Mouse (Mus musculus) kidney, adult 2 months (tissue): Measurements from ENCODE around the gene Trip4. TPM values are rescaled to one million over a fixed set of nuclear protein-coding genes. Genes with fewer than 3 reads are reported as not detected.

ENCODE experiments used
- DNase-seq: peaks from one replicate; pipeline ENCODE4 v3.0.0; 2021
- H3K27ac ChIP-seq: fragments of 200-500 bp; 2 replicates; pipeline ENCODE4 v1.5.1; 2012; ENCODE audit warnings: low read depth, low read length, control low read depth, inconsistent platforms; ENCODE audit not compliant: insufficient read depth
- H3K27me3 ChIP-seq: fragments of 200-500 bp; replicated peaks from 2 replicates; pipeline ENCODE4 v1.6.1; 2012; ENCODE audit warnings: mild to moderate bottlenecking, moderate library complexity, low read length, inconsistent platforms; ENCODE audit not compliant: control insufficient read depth, insufficient read depth
- H3K36me3 ChIP-seq: fragments of 200-500 bp; 2 replicates; pipeline ENCODE4 v1.6.1; 2012; ENCODE audit warnings: mild to moderate bottlenecking, moderate library complexity, low read length, inconsistent platforms; ENCODE audit not compliant: control insufficient read depth, insufficient read depth
- H3K4me1 ChIP-seq: fragments of 200-500 bp; 2 replicates; pipeline ENCODE4 v1.6.1; 2011; ENCODE audit warnings: low read length; ENCODE audit not compliant: control insufficient read depth, insufficient read depth
- H3K4me3 ChIP-seq: fragments of 200-500 bp; 2 replicates; pipeline ENCODE4 v1.5.1; 2011; ENCODE audit warnings: mild to moderate bottlenecking, low read depth, low read length, control low read depth; ENCODE audit not compliant: insufficient read depth
- CTCF ChIP-seq: fragments of 200-500 bp; conservative IDR thresholded peaks from 2 replicates; pipeline ENCODE4 v1.5.1; 2011; ENCODE audit warnings: low read depth, mild to moderate bottlenecking, control low read depth, low read length, moderate library complexity, mixed read lengths; ENCODE audit not compliant: insufficient read depth, insufficient read length
- POLR2A ChIP-seq: fragments of 200-500 bp; IDR thresholded peaks from one replicate; pipeline ENCODE4 v1.6.1; 2011; ENCODE audit warnings: low read depth, low read length, control low read depth
- WGBS: fragments of 180-500 bp; shearing (Covaris S2); methylation state at CpG from one replicate; pipeline ENCODE4 v1.1.7; 2018; 5-methylcytosine and 5-hydroxymethylcytosine counted together
- polyA plus RNA-seq: library from polyadenylated mRNA; depleted of rRNA; stranded (reverse); fragments of >200 nt; gene quantifications from 2 replicates; pipeline ENCODE4 v1.2.3, GENCODE M21; 2012

The Trip4 gene
- polyA plus RNA-seq, 1 experiment: 11.9 TPM

DNA sequence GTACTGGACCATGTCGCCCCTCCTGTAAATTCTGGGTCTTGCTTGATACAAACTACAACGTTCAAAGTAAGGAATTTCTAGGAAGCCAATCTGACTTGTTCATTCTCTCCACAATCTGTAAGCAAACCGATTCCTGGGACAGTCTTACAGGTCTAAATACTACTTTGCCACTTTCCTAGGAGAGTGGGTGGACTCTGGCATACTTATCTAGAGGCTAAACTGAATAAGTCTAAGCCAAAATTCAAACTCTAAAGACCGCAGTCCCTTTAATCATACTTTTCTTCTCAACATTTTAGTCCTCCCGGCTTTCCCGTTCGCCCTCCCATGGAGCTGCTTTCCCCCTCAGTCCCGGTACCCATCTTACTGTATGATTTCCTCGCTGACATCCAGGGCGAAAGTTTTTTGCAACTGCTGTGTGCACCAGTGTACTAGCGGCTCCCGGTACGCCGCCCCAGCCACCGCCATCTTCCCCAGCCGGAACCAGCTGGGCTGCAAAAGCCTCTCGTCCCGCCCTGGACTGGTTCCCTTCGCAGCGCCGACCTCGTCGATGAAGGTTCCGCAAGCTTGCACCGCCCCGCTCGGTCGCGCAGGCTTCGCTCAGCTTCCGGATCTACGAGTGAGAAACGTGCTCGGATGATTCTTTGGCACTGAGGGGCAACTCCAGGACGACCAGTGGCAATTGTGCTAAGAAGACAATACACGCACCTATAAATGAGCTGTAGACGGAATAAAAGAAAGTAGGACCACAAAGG, 23.9 kb downstream of the Trip4 start:
- peak overlapping the region; percentile 77 for H3K27ac ChIP-seq
- no peaks in the 10 kb centered on the region; the same call in 1 of the 2 replicates for H3K4me1 ChIP-seq
- under 1% methylated on average over 37 of the region's 37 CpGs for WGBS
- H3K4me3 ChIP-seq: peak overlapping the region; percentile 98
- peak; percentile 94 for DNase-seq
- no peaks in the 10 kb centered on the region for H3K27me3 ChIP-seq
- TF ChIP-seq CTCF (no peak), POLR2A (peak; percentile 91)
- no peaks in the 10 kb centered on the region for H3K36me3 ChIP-seq

- Histone ChIP-seq H3K4me1 (no peaks in the 10 kb centered on the region), H3K36me3 (peaks cover 10% of the 10 kb centered on the region), H3K27ac (no peak overlapping the region), H3K4me3 (no peak overlapping the region), H3K27me3 (no peaks in the 10 kb centered on the region)
- no peak for DNase-seq
- 36% methylated on average over 1 of the region's 1 CpGs for WGBS
- TF ChIP-seq CTCF (no peak), POLR2A (no peak)
Observed at GRCm38 (mm10) chr9:65859656-65860055, 48.9 kb downstream of the Trip4 start.

GRCm38 (mm10) chr9:65850203-65850602, 58.4 kb downstream of the Trip4 start:
- Histone ChIP-seq H3K4me1 (no peaks in the 10 kb centered on the region), H3K27me3 (no peaks in the 10 kb centered on the region), H3K36me3 (peaks cover 5% of the 10 kb centered on the region), H3K27ac (no peak overlapping the region), H3K4me3 (no peak overlapping the region)
- TF ChIP-seq POLR2A (no peak), CTCF (no peak)
- DNase-seq: no peak
- 25% methylated on average over 1 of the region's 1 CpGs for WGBS

- DNase-seq: no peak
- Histone ChIP-seq H3K4me3 (no peak overlapping the region), H3K27me3 (no peaks in the 10 kb centered on the region), H3K4me1 (peaks cover 8% of the 10 kb centered on the region), H3K36me3 (peaks cover 8% of the 10 kb centered on the region), H3K27ac (no peak overlapping the region)
- TF ChIP-seq CTCF (no peak), POLR2A (no peak)
Observed at GRCm38 (mm10) chr9:65848154-65848553, 60.4 kb downstream of the Trip4 start.

DNA sequence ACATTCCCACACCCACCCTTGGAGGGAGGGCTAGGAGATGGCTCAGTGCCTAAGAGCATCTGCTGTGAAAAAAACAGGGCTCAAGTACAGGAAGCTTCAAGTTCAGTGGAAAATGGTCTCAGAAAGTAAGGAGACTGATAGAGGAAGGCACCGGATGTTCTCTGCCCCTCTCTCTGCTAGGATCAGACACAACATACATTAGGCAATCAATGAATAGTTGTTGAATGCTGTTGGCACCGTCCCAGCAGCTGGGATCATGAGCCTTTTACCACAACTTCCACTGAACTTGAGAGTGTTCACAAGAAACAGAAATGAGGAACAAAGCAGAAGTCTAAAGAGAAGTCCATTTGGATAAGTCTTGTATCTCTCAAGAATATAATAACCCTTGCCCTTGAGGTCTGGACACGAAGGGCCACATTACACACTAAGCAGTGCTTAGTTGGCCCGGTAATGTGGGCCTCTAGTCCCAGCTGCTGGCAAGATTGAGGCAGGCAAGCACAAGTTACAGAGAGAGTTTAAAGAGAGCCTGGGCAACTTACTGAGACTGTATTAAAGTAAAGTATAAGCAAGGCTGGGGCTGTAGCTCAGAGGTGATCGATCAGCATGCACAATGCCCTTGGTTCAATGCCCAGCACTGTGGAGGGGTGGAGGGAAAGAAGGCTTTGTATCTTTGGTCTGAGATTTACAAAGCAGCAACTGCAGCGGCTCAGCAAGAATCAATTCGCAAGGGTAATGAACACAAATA, 64.0 kb downstream of the Trip4 start:
- WGBS: 39% methylated on average over 7 of the region's 7 CpGs
- TF ChIP-seq CTCF: 0 out of 2 replicates have a peak, but pooled peaks have one; percentile 11
- TF ChIP-seq POLR2A: no peak
- Histone ChIP-seq H3K36me3 (peaks cover 7% of the 10 kb centered on the region; the same call in 1 of the 2 replicates), H3K27me3 (no peaks in the 10 kb centered on the region), H3K4me3 (no peak overlapping the region), H3K27ac (no peak overlapping the region), H3K4me1 (peaks cover 8% of the 10 kb centered on the region)
- no peak for DNase-seq

DNA sequence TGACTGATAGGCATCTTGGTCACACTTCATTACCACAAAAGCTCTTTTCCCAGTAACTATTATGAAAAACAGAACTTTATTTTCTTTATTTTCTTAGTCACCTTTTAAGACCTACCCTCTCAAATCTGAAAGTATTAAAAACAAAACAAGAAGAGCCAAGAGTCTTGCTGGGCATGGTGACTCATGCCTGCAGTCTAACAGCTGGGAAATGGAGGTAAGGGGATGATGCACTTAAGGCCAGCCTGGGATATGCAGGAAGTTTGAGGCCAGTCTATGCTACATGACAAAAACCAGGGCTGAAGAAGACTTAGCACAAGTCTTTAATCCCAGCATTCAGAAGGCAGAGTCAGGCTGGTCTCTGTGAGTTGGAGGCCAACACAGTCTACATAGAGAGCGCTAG, 68.8 kb downstream of the Trip4 start:
- DNase-seq: no peak
- Histone ChIP-seq H3K4me1 (peaks cover 6% of the 10 kb centered on the region), H3K36me3 (peaks cover 8% of the 10 kb centered on the region), H3K27me3 (no peaks in the 10 kb centered on the region), H3K4me3 (no peak overlapping the region), H3K27ac (no peak overlapping the region)
- WGBS: 100% methylated on average over 1 of the region's 1 CpGs
- TF ChIP-seq POLR2A (no peak), CTCF (no peak)

DNA sequence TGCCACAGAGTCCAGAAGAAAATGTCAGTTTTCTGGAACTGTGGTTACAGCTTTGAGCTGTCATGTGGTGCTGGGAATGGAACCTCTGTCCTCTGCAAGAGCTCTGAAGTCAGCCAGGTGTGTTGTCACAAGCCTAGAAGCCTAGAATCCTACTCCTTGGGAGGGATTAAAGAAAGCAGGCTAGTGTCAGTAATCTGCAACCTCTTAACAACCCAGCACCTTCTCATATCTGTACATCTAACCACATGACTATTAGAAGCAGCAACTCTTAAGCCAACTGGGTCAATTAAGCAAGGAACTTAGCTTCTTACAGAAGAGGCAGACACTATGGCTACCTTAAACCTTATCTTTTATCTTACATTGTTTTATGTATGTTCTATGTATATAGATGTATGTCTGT, 71.7 kb downstream of the Trip4 start:
- Histone ChIP-seq H3K27me3 (no peaks in the 10 kb centered on the region), H3K4me3 (no peak overlapping the region), H3K4me1 (peaks cover under 1% of the 10 kb centered on the region; the same call in 1 of the 2 replicates), H3K36me3 (peaks cover 2% of the 10 kb centered on the region), H3K27ac (no peak overlapping the region)
- no peak for DNase-seq
- TF ChIP-seq POLR2A (no peak), CTCF (no peak)
